Mouse (Mus musculus): ENCODE data around the gene Ptprn2. TPM values are rescaled to one million over a fixed set of nuclear protein-coding genes. Genes with fewer than 3 reads are reported as not detected.

Ptprn2 gene
- polyA plus RNA-seq, 1 experiment: 0.95 TPM

- Histone ChIP-seq H3K4me1 (ENCODE audit: control insufficient read depth, insufficient read depth, low read length) (no peaks in the 10 kb centered on the region), H3K4me3 (replicated peaks; ENCODE audit: extremely low read depth, low read depth, low read length) (no peak overlapping the region)
- TF ChIP-seq POLR2A (IDR thresholded peaks at IDR 0.05; ENCODE audit: borderline replicate concordance, extremely low read depth, low read depth, low read length): no peak
- TF ChIP-seq CTCF (IDR thresholded peaks at IDR 0.05; ENCODE audit: insufficient read depth, low read length): no peak
- DNase-seq: no peak
- WGBS: 86% methylated on average over 4 of the region's 4 CpGs
Measured at GRCm38 (mm10) chr12:116861360-116862017, 376.0 kb downstream of the Ptprn2 start.

DNA sequence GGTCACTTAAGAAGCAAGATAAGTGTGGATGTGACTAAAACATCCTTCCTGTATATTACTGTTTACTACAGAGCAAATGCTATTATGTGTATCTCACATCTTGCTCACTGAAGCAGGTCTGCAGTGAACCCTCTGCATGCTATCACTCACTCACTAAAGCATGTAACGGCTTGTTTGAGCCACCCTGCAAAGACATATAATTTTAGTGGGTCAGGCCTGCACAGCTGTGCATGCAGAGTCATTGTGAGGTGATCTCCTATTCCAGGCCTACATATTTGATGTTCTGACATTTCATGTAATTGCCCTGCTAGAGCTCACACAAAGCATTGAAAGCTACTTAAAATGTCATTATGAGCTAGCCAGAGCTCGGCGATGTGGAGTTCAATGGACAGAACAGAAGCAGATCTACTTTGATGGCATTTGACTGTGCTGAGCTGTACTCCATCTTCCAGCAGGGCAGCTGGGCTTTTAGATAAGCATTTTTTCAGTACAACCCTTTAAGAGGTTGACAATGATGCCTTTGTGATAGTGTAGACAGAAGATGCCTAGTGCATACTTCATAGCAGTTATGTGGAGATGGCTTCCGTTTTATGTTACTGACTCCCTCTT is 377.9 kb downstream of the Ptprn2 start:
- no peak for DNase-seq
- Histone ChIP-seq H3K4me3 (replicated peaks; ENCODE audit: extremely low read depth, low read depth, low read length) (no peak overlapping the region), H3K4me1 (ENCODE audit: control insufficient read depth, insufficient read depth, low read length) (no peaks in the 10 kb centered on the region)
- WGBS: 78% methylated on average over 4 of the region's 4 CpGs
- TF ChIP-seq CTCF (IDR thresholded peaks at IDR 0.05; ENCODE audit: insufficient read depth, low read length) (no peak), POLR2A (IDR thresholded peaks at IDR 0.05; ENCODE audit: borderline replicate concordance, extremely low read depth, low read depth, low read length) (no peak)

DNA sequence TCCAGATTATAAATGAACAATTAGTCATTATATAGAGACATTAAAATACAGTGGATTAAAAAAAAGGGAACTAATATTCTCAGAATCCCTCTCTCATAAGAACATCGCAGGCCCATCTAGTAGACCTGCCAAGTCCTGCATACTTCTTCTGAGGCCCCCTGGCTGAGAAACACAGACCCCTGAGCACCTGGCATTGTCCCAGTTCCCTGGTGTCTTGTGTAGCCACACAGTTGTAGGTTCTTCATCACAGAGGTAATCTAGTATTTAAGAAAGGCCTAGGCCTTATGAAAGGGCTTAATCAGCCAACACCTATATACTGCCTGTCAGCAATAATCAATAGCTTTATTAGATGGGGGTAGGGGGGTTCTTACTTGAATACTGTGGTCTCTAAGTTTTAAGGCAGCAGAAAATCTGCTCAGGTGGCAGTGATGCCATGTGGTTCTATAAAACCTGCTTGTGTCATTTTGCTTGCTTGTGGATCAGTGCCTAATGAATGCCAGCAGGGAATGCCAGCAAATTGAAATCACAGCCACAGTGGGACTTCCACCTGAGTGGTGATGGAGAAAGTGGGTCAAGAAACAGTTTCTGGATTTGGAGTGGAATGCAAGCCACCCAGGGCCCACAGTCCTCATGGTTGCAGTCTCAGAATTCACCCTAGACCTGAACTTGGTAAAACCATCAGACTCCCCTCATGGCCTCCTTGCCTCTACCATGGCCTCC is 388.5 kb downstream of the Ptprn2 start:
- H3K4me3 ChIP-seq (replicated peaks; ENCODE audit: extremely low read depth, low read depth, low read length): no peak overlapping the region
- WGBS: 85% methylated on average over 1 of the region's 1 CpGs
- no peak for DNase-seq
- H3K4me1 ChIP-seq (ENCODE audit: control insufficient read depth, insufficient read depth, low read length): no peaks in the 10 kb centered on the region
- TF ChIP-seq CTCF (IDR thresholded peaks at IDR 0.05; ENCODE audit: insufficient read depth, low read length): no peak
- no peak for TF ChIP-seq POLR2A (IDR thresholded peaks at IDR 0.05; ENCODE audit: borderline replicate concordance, extremely low read depth, low read depth, low read length)

GRCm38 (mm10) chr12:116887496-116888281 is 402.2 kb downstream of the Ptprn2 start:
- Histone ChIP-seq H3K4me3 (replicated peaks; ENCODE audit: extremely low read depth, low read depth, low read length) (no peak overlapping the region), H3K4me1 (ENCODE audit: control insufficient read depth, insufficient read depth, low read length) (no peaks in the 10 kb centered on the region)
- WGBS: 76% methylated on average over 6 of the region's 6 CpGs
- DNase-seq: no peak
- TF ChIP-seq CTCF (IDR thresholded peaks at IDR 0.05; ENCODE audit: insufficient read depth, low read length): no peak

DNA sequence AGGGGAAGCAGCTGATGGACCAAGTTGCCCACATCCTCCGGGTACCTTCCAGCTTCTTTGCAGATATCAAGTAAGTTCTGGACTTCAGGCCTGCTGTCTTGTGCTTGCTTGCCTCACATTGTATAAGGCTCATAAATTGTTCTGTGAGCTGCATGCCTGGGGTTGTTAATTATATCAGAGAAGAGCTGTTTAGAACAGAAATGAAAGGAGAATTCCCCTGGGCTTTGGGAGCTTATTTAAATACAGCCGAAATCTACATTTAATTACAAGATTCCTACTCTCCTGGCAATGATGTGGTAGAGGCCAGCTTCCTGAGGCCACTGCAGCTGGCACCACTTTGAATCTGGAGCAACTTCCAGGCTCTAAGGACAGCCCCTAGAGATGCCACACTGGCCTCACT is 403.3 kb downstream of the Ptprn2 start:
- no peak for DNase-seq
- Histone ChIP-seq H3K4me1 (ENCODE audit: control insufficient read depth, insufficient read depth, low read length) (no peaks in the 10 kb centered on the region), H3K4me3 (replicated peaks; ENCODE audit: extremely low read depth, low read depth, low read length) (no peak overlapping the region)
- 75% methylated on average over 2 of the region's 2 CpGs for WGBS
- TF ChIP-seq CTCF (IDR thresholded peaks at IDR 0.05; ENCODE audit: insufficient read depth, low read length): no peak

DNA sequence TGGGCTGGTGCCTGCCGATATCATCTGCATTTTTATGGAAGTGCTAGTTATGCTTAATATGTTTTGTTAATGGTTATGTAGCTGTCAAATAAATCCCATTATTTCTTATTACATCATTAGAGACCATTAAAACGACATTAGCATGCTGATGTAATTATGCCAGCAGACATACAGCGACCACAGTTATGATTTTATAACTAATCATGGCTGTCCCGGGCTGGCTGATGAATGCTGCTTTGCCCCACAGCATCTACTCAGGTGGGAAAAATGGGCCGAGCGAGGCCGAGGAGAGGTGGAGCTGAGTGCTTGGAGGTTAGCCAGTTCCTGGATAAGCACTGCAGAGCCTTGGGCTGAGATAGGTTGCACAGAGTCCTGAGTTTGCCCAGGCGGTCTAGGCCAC is 407.1 kb downstream of the Ptprn2 start:
- Histone ChIP-seq H3K4me1 (ENCODE audit: control insufficient read depth, insufficient read depth, low read length) (no peaks in the 10 kb centered on the region), H3K4me3 (replicated peaks; ENCODE audit: extremely low read depth, low read depth, low read length) (no peak overlapping the region)
- 75% methylated on average over 8 of the region's 8 CpGs for WGBS
- DNase-seq: no peak
- no peak for TF ChIP-seq POLR2A (IDR thresholded peaks at IDR 0.05; ENCODE audit: borderline replicate concordance, extremely low read depth, low read depth, low read length)
- TF ChIP-seq CTCF (IDR thresholded peaks at IDR 0.05; ENCODE audit: insufficient read depth, low read length): no peak

- no peak for DNase-seq
- Histone ChIP-seq H3K4me3 (replicated peaks; ENCODE audit: extremely low read depth, low read depth, low read length) (no peak overlapping the region), H3K4me1 (ENCODE audit: control insufficient read depth, insufficient read depth, low read length) (no peaks in the 10 kb centered on the region)
- TF ChIP-seq CTCF (IDR thresholded peaks at IDR 0.05; ENCODE audit: insufficient read depth, low read length) (no peak), POLR2A (IDR thresholded peaks at IDR 0.05; ENCODE audit: borderline replicate concordance, extremely low read depth, low read depth, low read length) (no peak)
- WGBS: 41% methylated on average over 2 of the region's 2 CpGs
Measured at GRCm38 (mm10) chr12:116896651-116897050, 411.1 kb downstream of the Ptprn2 start.

- no peak for DNase-seq
- no peak overlapping the region for H3K4me3 ChIP-seq (replicated peaks; ENCODE audit: extremely low read depth, low read depth, low read length)
- 81% methylated on average over 3 of the region's 3 CpGs for WGBS
- H3K4me1 ChIP-seq (ENCODE audit: control insufficient read depth, insufficient read depth, low read length): no peaks in the 10 kb centered on the region
- TF ChIP-seq CTCF (IDR thresholded peaks at IDR 0.05; ENCODE audit: insufficient read depth, low read length): no peak
- TF ChIP-seq POLR2A (IDR thresholded peaks at IDR 0.05; ENCODE audit: borderline replicate concordance, extremely low read depth, low read depth, low read length): no peak
Measured at GRCm38 (mm10) chr12:116901773-116902172, 416.3 kb downstream of the Ptprn2 start.

DNA sequence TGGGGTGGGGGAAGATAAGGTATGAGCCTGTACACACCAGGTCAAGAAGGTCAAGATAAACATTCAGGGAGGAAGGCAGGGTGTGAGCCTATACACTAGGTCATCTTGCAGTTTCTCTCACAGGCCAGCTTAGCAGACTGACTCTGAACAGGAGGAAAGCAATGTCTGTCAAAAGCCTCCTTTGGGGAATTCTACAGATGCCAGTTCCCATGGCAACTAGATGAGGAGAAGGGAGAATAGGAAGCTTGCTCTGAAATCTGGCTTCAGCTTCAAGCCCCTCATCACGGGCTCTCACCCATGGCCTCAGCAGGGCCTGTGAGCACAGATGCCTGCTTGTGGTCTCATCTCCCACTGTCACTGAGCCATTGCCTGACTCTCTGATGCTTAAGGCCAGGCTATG is 421.9 kb downstream of the Ptprn2 start:
- TF ChIP-seq POLR2A (IDR thresholded peaks at IDR 0.05; ENCODE audit: borderline replicate concordance, extremely low read depth, low read depth, low read length): no peak
- no peak for TF ChIP-seq CTCF (IDR thresholded peaks at IDR 0.05; ENCODE audit: insufficient read depth, low read length)
- no peaks in the 10 kb centered on the region for H3K4me1 ChIP-seq (ENCODE audit: control insufficient read depth, insufficient read depth, low read length)
- 33% methylated on average over 1 of the region's 1 CpGs for WGBS

More for the DNA sequence above, 421.9 kb downstream of the Ptprn2 start:
- no peak for DNase-seq
- no peak overlapping the region for H3K4me3 ChIP-seq (replicated peaks; ENCODE audit: extremely low read depth, low read depth, low read length)

Data from lung, adult 2 months (tissue).